Mouse (Mus musculus): ENCODE measurements around the gene Dyrk3.
A peak's percentile ranks its signal among the peaks of the same experiment; 100 is the strongest.

Gene Dyrk3

GRCm38 (mm10) chr1:131084289-131084688 lies 53.9 kb downstream of the Dyrk3 start:
- no peak for DNase-seq (ENCODE audit: low spot score in 2 of 2)

- no peak for DNase-seq (ENCODE audit: low spot score in 2 of 2)
Measured at GRCm38 (mm10) chr1:131083609-131084008, 54.5 kb downstream of the Dyrk3 start.

- DNase-seq (ENCODE audit: low spot score in 2 of 2): no peak
Measured at GRCm38 (mm10) chr1:131083122-131083521, 55.0 kb downstream of the Dyrk3 start.

GRCm38 (mm10) chr1:131080686-131081085 lies 57.5 kb downstream of the Dyrk3 start:
- no peak for DNase-seq (ENCODE audit: low spot score in 2 of 2)

- peak in 1 of 2 experiments; percentile 25 for DNase-seq (ENCODE audit: low spot score in 2 of 2)
Measured at GRCm38 (mm10) chr1:131079762-131080161, 58.4 kb downstream of the Dyrk3 start.

- no peak for DNase-seq (ENCODE audit: low spot score in 2 of 2)
Measured at GRCm38 (mm10) chr1:131078761-131079330, 59.3 kb downstream of the Dyrk3 start.
